Mouse (Mus musculus): ENCODE measurements around the gene Jazf1.

The Jazf1 gene

GRCm38 (mm10) chr6:52903226-52903960, 165.0 kb downstream of the Jazf1 start:
- DNase-seq = no peak

- DNase-seq = no peak
These were observed 168.7 kb downstream of the Jazf1 start for GRCm38 (mm10) chr6:52899574-52900245.

GRCm38 (mm10) chr6:52895075-52895474, 173.4 kb downstream of the Jazf1 start:
- no peak for DNase-seq

GRCm38 (mm10) chr6:52894501-52894823, 174.0 kb downstream of the Jazf1 start:
- no peak for DNase-seq

GRCm38 (mm10) chr6:52893811-52894500, 174.5 kb downstream of the Jazf1 start:
- DNase-seq = no peak

- DNase-seq = no peak
These were observed 175.5 kb downstream of the Jazf1 start for GRCm38 (mm10) chr6:52892978-52893377.

GRCm38 (mm10) chr6:52887541-52888203, 180.8 kb downstream of the Jazf1 start:
- peak; percentile 81 for DNase-seq

- DNase-seq = no peak
These were observed 184.7 kb downstream of the Jazf1 start for GRCm38 (mm10) chr6:52883773-52884172.

- DNase-seq = no peak
These were observed 191.3 kb downstream of the Jazf1 start for GRCm38 (mm10) chr6:52877176-52877575.

- no peak for DNase-seq
These were observed 197.1 kb downstream of the Jazf1 start for GRCm38 (mm10) chr6:52871306-52871705.

- DNase-seq = no peak
These were observed 199.2 kb downstream of the Jazf1 start for GRCm38 (mm10) chr6:52869252-52869651.

GRCm38 (mm10) chr6:52868352-52868751, 200.1 kb downstream of the Jazf1 start:
- DNase-seq = no peak

- DNase-seq = no peak
These were observed 206.5 kb downstream of the Jazf1 start for GRCm38 (mm10) chr6:52861928-52862327.

GRCm38 (mm10) chr6:52861186-52861820, 207.1 kb downstream of the Jazf1 start:
- DNase-seq = peak; percentile 16

- DNase-seq = no peak
These were observed 207.7 kb downstream of the Jazf1 start for GRCm38 (mm10) chr6:52860713-52861112.

GRCm38 (mm10) chr6:52858911-52859431, 209.5 kb downstream of the Jazf1 start:
- DNase-seq = no peak

GRCm38 (mm10) chr6:52852404-52853107, 215.9 kb downstream of the Jazf1 start:
- DNase-seq = no peak

- DNase-seq = no peak
These were observed 216.5 kb downstream of the Jazf1 start for GRCm38 (mm10) chr6:52851975-52852374.

- no peak for DNase-seq
These were observed 217.4 kb downstream of the Jazf1 start for GRCm38 (mm10) chr6:52851019-52851418.

GRCm38 (mm10) chr6:52848199-52848598, 220.2 kb downstream of the Jazf1 start:
- DNase-seq = no peak

GRCm38 (mm10) chr6:52846314-52846713, 222.1 kb downstream of the Jazf1 start:
- no peak for DNase-seq

GRCm38 (mm10) chr6:52844741-52845140, 223.7 kb downstream of the Jazf1 start:
- DNase-seq = no peak
